Mouse (Mus musculus): ENCODE measurements around the gene Fbxl16.

The Fbxl16 gene

DNA sequence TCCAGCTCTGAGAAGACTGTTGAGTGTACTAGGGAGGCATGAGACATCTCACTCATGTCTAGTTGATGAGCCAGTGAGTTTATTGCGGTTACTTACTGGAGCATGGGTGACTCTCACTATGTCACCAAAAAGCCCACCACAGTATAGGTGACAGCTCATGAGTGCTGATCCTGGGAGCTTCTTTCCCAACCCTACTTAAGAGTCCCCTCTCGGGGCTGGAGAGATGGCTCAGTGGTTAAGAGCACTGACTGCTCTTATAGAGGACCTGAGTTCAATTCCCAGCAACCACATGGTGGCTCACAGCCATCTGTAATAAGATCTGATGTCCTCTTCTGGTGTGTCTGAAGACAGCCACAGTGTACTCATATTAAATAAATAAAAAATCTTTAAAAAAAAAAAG lies 61.1 kb downstream of the Fbxl16 start:
- no peak for DNase-seq (ENCODE audit: extremely low read depth, insufficient read length, low spot score)

All from 3134 (cell line).